8 mouse cellular contexts compared by ENCODE assay signal in the genomic region with DNA sequence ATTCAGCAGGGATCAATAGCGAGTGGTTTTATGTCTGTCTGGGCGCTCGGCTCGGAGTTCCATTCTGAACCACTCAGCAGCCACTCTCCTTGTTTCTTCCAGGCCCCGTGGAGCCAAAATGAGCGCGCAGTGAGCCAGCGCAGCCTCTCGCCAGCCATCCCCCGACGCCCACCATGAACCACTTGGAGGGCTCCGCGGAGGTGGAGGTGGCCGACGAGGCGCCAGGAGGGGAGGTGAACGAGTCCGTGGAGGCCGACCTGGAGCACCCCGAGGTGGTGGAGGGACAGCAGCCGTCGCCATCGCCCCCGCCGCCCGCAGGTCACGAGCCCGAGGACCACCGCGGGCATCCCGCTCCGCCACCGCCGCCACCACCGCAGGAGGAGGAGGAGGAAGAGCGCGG.
DNase-seq lines count a peak whose midpoint lies in the region; ATAC-seq lines count a peak whose summit lies in the region.

No protein-coding gene starts in this region.

- H3K27ac ChIP-seq in liver, embryonic 15.5 days (replicated peaks), result no peak overlapping the region

- H3K9ac ChIP-seq in liver, embryonic 15.5 days, result no peak overlapping the region

- H3K4me3 ChIP-seq in megakaryocyte, embryonic 14.5 days (replicated peaks), result peak overlapping the region; percentile 86
- H3K4me3 ChIP-seq in liver, embryonic 15.5 days (replicated peaks), result 0 out of 2 replicates have a peak overlapping the region, but pooled peaks have one; percentile 14

- peaks cover 2% of the 10 kb centered on the region for H3K36me3 ChIP-seq in megakaryocyte, embryonic 14.5 days (replicated peaks; ENCODE audit: low read length)
- no peaks in the 10 kb centered on the region for H3K36me3 ChIP-seq in liver, embryonic 15.5 days (replicated peaks)

- DNase-seq in frontal cortex, postnatal 14 days (ENCODE audit: low spot score in 2 of 2), result no peak
- no peak for DNase-seq in thymus, postnatal 10 days (ENCODE audit: low spot score in 2 of 2)
- DNase-seq in B cell, adult 2 months, result no peak
- DNase-seq in layer of hippocampus, adult 11-12 months (ENCODE audit: low spot score), result no peak

- H3K4me1 ChIP-seq in megakaryocyte, embryonic 14.5 days, result peaks cover 18% of the 10 kb centered on the region
- no peaks in the 10 kb centered on the region for H3K4me1 ChIP-seq in liver, embryonic 15.5 days (replicated peaks)

- peak overlapping the region; percentile 52; the same call in 1 of the 2 replicates for H3K4me2 ChIP-seq in liver, embryonic 15.5 days

- ATAC-seq in frontal cortex, adult (ENCODE audit: low TSS enrichment), result peak; percentile 42; the same call in 1 of the 2 replicates
- no peak for ATAC-seq in megakaryocyte, adult 5-6 weeks (ENCODE audit: poor library complexity, severe bottlenecking)
- no peak for ATAC-seq in liver, embryonic 15.5 days (ENCODE audit: insufficient read depth)

- WGBS in liver, embryonic 15.5 days (ENCODE audit: insufficient replicate concordance), result 29% methylated on average over 37 of the region's 37 CpGs

- H3K9me3 ChIP-seq in megakaryocyte, embryonic 14.5 days, result peaks cover 34% of the 10 kb centered on the region
- H3K9me3 ChIP-seq in liver, embryonic 15.5 days (replicated peaks), result no peaks in the 10 kb centered on the region

- peaks cover 41% of the 10 kb centered on the region for H3K27me3 ChIP-seq in megakaryocyte, embryonic 14.5 days (replicated peaks)
- peaks cover 35% of the 10 kb centered on the region for H3K27me3 ChIP-seq in liver, embryonic 15.5 days
